Mouse (Mus musculus) G1E (cell line): ENCODE results near the gene Fuca2.

Experiments
- CTCF ChIP-seq: IDR thresholded peaks from 2 replicates; pipeline ENCODE4 v1.5.1; 2012; ENCODE audit warnings: low read depth, low read length, inconsistent platforms, mixed read lengths
- GATA1 ChIP-seq: IDR thresholded peaks from 2 replicates; pipeline ENCODE4 v1.6.1; 2012; ENCODE audit warnings: borderline replicate concordance, low read length, inconsistent platforms, mixed read lengths
- POLR2AphosphoS5 ChIP-seq: IDR thresholded peaks from 2 replicates; pipeline ENCODE4 v1.6.1; 2012; ENCODE audit warnings: low read depth, low read length, inconsistent platforms; ENCODE audit not compliant: insufficient replicate concordance

DNA sequence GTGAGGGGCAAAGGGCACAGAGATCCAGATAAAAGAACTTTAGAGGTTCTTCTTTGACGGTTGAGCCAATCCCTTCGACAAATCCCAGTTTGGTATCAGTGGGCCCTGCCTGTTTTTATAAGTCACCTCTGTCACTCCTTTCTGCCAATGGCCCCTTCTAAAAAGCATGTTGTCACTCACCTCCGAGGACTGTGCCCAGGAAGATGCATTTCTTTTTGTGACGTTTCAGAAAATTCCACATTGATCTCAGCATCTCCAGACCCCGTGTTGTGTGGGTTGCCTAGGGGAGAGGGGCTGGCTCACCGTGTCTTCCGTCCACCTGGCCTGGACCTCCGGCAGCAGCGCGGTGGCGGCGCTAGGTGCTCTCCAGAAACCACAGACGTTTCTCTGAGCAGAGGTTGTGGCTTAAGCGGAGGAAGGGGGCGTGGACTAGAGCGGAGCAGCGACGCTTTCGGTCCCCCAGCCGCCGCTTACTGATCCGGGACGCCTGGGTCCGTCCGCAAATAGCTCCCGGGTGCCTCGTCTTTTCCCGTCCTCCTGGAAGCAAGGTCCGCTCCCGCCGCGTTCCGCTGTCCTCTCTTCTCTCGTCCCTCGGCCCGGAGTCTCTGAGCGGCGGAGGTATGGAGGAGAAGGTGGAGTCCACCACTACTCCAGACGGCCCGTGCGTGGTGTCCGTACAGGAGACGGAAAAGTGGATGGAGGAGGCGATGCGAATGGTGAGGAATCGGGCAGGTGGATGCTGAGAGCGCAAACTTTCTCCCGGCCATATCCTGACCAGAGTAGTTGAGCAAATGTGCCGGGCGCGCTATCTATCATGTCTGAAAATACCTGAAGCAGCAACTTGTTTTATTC, 53.5 kb downstream of the Fuca2 start, which contains the start of the genes Adat2 and Pex3:
- no peak for TF ChIP-seq CTCF
- no peak for TF ChIP-seq POLR2AphosphoS5
- no peak for TF ChIP-seq GATA1
